In the genomic region with DNA sequence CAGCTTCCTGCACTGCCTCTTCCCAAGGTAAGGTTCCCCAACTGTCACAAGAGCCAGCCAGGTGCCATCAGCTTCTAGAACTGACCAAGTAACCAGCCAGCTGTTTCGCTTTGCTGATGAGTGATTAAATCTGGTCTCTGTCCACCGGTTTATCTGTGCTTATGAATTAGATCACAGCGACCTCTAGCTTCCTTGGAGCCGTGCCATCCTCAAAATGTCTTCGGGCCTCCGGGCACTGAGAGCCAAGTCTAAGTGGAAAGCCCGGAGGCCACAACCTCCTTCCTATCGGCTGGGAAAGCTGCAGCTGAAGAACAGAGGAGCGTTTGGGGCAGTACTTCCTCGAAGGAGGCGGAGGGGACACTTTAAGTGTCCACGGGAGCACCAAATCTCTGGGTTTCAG, we compare ENCODE assay signal across 9 mouse cellular contexts.
DNase-seq lines count a peak whose midpoint lies in the region; ATAC-seq and TF ChIP-seq lines count a peak whose summit lies in the region.
"Had no signal": no experiment of that assay in that cellular context is flagged by ENCODE, and none has a peak within 500 bp of the region (broad histone marks: within the 10 kb centered on the region; RNA-seq: fewer than 3 reads in every experiment).

No protein-coding gene starts in this region.

- H3K9ac ChIP-seq in forebrain, postnatal 0 days: no peak overlapping the region
- no peak overlapping the region for H3K9ac ChIP-seq in forebrain, embryonic 11.5 days (ENCODE audit: low read length)

- 85% methylated on average over 12 of the region's 12 CpGs for WGBS in forebrain, postnatal 0 days
- WGBS in forebrain, embryonic 11.5 days: 87% methylated on average over 12 of the region's 12 CpGs

- H3K27me3 ChIP-seq in forebrain, postnatal 0 days (ENCODE audit: insufficient read depth, low read length): no peaks in the 10 kb centered on the region
- H3K27me3 ChIP-seq in forebrain, embryonic 11.5 days (ENCODE audit: control insufficient read depth, insufficient read depth, low read length): no peaks in the 10 kb centered on the region

- no peak for TF ChIP-seq CTCF in forebrain, postnatal 0 days (IDR thresholded peaks at IDR 0.05; ENCODE audit: low read depth)

- no peak for ATAC-seq in forebrain, postnatal 0 days
- no peak for ATAC-seq in forebrain, embryonic 11.5 days (replicated peaks; ENCODE audit: low FRiP score)

- DNase-seq in NIH3T3 (ENCODE audit: low read depth): peak; percentile 6
- DNase-seq in brain, adult 2 months (ENCODE audit: low read depth, low spot score): peak; percentile 74
- peak; percentile 30 to 72 for DNase-seq in heart, adult 9 months (ENCODE audit: low spot score in 2 of 2)
- DNase-seq in kidney, postnatal 25 days: peak; percentile 75 to 82
- no peak for DNase-seq in forebrain, postnatal 0 days
- no peak for DNase-seq in forebrain, embryonic 11.5 days (ENCODE audit: low spot score)
- DNase-seq in layer of hippocampus, postnatal 25 days (ENCODE audit: extremely low spot score in 1 of 2, low spot score in 1 of 2): no peak
- DNase-seq in thymus, postnatal 14 days: no peak
- DNase-seq: thymus, postnatal 36 days had no signal

- H3K36me3 ChIP-seq in forebrain, postnatal 0 days (ENCODE audit: insufficient read depth): no peaks in the 10 kb centered on the region
- H3K36me3 ChIP-seq in forebrain, embryonic 11.5 days (ENCODE audit: control insufficient read depth, insufficient read depth, low read length): no peaks in the 10 kb centered on the region

- H3K27ac ChIP-seq in forebrain, postnatal 0 days (ENCODE audit: low read depth, low read length): no peak overlapping the region
- H3K27ac ChIP-seq in forebrain, embryonic 11.5 days (ENCODE audit: low read depth, low read length): no peak overlapping the region

- no peaks in the 10 kb centered on the region for H3K9me3 ChIP-seq in forebrain, postnatal 0 days (ENCODE audit: low read length)
- H3K9me3 ChIP-seq in forebrain, embryonic 11.5 days (ENCODE audit: control insufficient read depth, low read length): no peaks in the 10 kb centered on the region

- H3K4me2 ChIP-seq in forebrain, postnatal 0 days (ENCODE audit: low read depth): no peak overlapping the region
- no peak overlapping the region for H3K4me2 ChIP-seq in forebrain, embryonic 11.5 days (ENCODE audit: low read depth, low read length, severe bottlenecking)

- no peaks in the 10 kb centered on the region for H3K4me1 ChIP-seq in forebrain, postnatal 0 days (ENCODE audit: insufficient read depth)
- H3K4me1 ChIP-seq in forebrain, embryonic 11.5 days (replicated peaks; ENCODE audit: control insufficient read depth, insufficient read depth, low read length): peaks cover 7% of the 10 kb centered on the region

- H3K4me3 ChIP-seq in forebrain, postnatal 0 days (ENCODE audit: low read depth, low read length): no peak overlapping the region
- no peak overlapping the region for H3K4me3 ChIP-seq in forebrain, embryonic 11.5 days (ENCODE audit: low read depth, low read length)

Comparison
In these comparisons a context has a peak if more than half of its experiments do, and no peak if none do; other contexts are left out.
1. DNase-seq: peak in NIH3T3 (single experiment), brain, adult 2 months (single experiment), heart, adult 9 months (2 of 2) and kidney, postnatal 25 days (2 of 2); none in forebrain, postnatal 0 days (single experiment), forebrain, embryonic 11.5 days (single experiment), layer of hippocampus, postnatal 25 days (0 of 2) and thymus, postnatal 14 days (single experiment).